Mouse (Mus musculus) lung, postnatal 25 days (tissue): ENCODE measurements at regions not wholly inside any gene's neighbourhood (a gene's known extent, or its start where the extent isn't known, plus 50 kb on each side); places are given as distances from the start of the nearest gene placed in this dataset.
"Not testable (repeated sequence)": the region's sequence is repeated elsewhere in the genome, so short reads cannot be mapped to it uniquely, and the experiment has no call there.

Source experiments
- DNase-seq: peaks from one replicate; pipeline ENCODE4 v3.0.0; 2022; ENCODE audit warnings: low spot score

DNA sequence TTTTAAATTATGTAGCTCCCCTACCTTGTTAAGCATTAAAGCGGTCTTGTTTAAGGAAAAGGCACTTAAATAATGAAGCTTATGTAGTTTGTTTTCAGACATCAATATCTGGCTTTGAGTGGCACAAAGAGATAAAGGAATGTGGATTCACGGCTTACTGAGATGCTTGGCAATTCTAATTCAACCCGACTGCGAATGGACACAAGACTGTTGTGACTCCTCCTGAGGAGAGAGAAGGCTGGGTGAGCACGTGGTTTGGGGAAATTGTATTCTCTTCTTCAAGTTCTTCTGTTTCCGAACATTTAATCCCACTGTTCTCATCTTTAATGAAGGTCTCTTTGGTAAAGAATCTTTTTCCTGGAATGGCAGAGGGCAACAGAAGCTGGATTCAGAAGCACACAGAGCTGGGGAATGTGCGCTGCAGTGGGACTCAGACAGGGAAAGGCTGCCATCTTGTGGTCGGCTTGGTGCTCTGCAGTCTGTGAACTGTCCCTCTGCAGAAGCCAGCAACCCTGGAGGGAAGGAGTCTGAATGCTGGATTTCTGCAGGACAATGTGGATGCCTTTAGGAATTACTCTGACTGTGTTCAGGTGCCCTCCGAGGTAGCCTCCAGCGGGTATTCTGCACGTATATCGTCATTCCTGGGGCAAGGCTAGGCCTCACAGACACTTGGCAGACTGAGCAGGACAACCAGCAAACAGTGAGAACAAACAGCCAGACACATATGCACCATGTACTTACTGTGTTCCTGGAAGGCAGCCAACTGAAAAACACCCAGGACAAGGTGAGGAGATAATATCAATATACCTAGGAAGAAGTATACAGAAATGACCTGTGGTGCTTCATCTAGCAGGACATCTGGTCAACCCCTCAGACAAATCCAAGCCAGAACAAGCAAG, 54.0 kb upstream of the Pax1 start:
- DNase-seq = peak; percentile 52

DNA sequence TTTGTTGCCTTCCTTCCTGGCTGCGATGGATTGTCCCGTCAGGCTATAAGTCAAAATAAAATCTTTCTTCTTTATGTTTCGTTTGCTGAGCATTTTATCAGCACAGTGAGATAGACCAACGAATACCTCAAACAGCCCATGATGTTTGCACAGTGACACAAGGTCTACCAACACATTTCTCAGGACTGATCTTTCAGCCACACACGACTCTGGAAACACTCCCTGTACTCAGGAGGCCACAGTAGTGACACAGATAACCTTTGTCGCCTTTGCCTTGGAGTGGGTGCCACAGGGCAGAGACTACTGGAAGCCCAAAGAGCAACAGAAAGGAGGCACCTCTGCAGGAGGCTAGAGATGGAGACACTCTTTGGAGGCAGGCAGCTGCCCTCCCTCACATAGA, 55.0 kb upstream of the Pax1 start:
- DNase-seq = no peak

DNA sequence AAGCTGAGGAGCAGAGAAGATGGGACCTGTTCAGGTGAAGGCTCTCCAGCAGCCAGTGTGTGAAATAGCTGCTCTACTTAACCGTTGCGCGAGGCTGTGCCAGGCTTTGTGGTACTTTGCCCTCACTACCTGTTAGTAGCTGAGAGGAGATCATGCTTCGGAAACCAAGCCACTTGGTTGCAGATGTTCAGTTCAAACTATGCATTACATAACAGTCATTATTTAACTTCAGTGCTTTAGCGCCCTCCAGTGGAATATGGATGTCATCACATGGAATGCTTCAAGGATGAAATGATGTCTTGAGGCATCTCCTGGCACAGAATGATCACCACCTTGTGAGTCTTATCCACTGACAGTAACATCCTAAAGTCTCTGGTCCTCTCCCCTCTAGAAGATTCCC, 56.5 kb upstream of the Pax1 start:
- peak; percentile 51 for DNase-seq

DNA sequence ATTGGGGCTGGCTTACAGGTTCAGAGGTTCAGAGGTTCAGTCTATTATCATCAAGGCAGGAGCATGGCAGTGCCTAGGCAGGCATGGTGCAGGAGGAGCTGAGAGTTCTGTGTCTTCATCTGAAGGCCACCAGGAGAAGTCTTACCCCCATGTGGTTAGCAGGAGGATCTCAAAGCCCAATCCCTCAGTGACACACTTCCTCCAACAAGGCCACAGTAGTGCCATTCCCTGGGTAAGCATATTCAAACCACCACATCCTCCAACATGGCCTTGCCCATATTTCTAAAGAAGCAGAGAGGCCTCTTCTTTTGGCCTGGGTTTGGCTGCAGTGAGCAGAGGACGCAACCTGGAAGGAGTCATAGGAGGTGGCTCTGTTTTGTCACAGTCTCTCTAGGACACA, 61.2 kb upstream of the Pax1 start:
- DNase-seq = no peak

DNA sequence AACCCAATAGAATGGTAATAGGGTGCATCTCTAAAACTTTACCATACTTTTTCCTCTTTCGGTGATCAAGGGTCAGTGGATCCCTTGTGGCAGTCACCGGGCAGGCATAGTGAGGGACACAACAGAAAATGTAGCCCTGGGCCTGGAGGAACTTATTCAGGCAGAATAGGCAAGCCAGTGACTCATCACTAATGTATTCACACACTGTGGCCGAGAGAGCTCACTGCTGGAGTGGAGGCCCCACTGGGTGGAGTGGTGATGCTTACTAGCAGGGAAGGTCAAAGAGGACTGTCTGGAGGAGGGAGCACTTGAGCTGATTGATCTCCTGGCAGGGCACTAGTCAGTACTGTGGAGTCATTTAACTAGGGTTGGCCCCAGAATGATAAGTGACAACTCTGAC, 62.4 kb upstream of the Pax1 start:
- DNase-seq = no peak

DNA sequence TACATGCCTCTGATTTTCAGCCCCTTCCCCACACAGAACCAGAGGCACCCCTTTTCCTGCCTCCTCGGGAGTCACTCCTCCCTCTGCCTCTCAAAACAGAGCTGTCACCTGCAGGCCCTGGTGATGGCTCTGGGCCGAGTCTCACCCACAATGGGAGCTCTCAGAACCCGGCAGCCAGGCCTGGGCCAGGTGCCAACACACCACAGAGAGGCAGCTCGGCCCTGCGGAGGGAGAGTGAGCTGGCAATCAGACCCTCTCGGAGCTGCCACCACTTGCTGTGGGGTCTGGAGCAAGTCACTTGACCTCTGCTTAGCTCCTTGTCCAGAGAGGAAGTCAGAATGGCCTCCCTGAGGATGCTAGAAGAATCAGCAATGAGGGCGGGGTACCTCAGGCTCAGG, 63.2 kb upstream of the Pax1 start:
- DNase-seq = peak; percentile 32

DNA sequence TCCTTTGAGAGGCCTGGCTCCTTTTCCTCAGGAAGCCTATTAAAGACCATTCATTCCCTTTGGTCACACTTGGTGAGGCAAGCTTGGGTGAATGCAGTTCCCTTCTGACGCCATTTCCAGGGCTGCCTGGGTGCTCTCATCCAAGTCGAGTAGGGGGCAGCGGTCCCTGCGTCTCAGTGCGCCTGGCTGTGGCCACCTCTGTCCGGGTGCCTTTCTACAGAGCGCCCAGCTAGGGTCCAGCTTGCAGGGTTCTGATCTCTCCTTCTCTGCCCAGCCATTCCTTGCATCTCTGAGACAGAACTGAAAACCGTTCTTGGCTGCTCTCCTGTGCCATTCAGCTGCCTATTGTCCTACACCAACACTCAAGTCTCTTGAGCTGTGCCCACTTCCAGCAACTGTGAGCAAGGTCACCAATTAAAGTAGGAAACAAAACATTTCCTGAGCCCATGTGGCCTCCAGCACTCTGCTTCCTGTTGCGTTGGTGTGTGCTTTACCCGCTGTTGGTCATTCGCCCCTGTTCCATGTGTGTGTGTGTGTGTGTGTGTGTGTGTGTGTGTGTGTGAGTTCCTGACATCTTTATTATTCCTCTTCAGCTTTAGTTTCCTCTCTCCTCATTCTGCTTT, 63.7 kb upstream of the Pax1 start:
- DNase-seq = peak; percentile 9

DNA sequence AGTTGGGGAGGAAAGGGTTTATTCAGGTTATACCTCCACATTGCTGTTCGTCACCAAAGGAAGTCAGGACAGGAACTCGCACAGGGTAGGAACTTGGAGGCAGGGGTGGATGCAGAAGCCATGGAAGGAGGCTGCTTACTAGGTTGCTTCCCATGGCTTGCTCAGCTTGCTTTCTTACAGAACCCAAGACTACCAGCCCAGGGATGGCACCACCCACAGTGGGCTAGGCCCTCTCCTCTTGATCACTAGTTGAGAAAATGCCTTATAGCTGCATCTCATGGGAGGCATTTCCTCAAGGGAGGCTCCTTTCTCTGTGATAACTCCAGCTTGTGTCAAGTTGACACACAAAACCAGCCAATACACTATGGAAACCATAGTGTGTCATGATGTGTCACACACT, 66.8 kb upstream of the Pax1 start:
- not testable (repeated sequence) for DNase-seq

DNA sequence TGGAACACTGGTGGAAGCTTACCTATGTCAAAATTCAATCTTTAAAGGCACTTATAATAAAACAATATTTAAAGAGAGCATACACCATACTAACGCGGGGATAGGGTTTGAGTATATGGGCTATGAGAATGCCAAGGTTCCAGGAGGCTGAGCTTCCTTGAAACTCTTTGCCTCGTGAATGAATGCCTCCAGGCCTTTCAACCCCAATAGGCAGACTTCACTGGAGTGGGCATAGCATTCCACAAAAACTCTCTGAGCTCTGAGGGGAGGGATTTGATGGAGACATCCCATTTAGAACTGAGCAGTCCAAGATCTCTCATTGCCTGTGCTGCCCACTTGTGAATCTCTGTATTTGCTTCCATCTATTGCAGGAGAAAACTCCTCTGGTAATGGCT, 68.4 kb upstream of the Pax1 start:
- DNase-seq = no peak

DNA sequence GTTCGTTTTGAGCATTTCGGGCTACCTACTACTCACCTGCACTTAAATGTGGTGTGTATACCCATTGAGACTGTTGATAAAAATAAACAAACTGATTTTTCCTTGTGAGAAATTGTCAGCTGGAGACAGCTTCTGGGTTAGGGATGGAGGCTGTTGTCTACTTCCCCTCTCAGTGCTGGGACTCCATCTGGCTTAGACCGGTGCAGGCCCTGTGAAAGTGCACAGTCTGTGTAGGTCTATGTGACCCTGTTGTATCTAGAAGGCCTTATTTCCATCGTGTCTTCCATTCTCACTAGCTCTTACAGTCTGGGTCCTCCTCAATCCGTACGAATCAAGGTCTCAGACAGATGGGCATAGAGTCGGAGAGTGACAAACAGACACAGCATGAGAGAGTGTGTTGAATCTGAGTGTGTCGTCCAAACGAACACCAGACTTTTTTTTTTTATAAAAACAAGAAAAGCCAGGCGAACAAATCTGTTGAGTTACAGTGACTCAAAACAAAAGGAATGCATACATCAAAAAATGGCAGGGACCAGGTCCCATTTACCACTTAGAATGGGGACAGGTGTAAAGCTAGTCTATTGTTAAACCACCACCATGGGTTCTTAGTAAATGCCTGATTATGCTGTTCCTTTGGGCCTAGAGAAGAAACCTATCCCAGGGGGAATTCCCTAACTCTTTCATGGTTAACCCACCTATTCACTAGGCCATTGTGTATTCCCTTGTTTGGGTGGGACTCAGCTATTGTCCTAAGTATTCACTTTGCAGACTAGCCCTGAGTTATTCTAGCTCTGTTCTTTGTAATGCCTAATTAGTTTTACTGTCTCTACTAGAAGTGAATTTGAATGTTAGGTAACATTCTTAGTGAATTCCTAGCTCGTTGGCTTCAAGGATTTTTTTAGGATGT, 69.1 kb upstream of the Pax1 start:
- no peak for DNase-seq

DNA sequence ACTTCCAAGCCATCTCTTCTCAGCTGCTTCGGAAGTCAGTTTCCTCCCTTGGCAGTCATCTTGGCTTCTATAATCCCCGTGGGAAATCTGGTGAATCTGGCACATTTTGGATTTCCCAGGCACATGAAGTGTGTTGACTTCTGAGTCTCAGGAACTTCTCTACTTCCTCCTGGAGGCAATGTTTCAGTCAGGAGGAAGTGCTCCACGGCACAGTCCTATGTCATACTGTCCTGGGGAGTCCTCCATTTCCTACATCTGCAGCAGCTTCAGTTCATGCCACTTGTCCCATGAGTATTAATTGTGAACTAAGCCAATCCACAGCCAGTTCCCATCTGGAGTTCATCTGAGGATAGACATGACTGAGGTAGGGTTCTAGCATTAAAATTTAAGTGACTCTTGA, 78.3 kb upstream of the Pax1 start:
- DNase-seq = no peak

DNA sequence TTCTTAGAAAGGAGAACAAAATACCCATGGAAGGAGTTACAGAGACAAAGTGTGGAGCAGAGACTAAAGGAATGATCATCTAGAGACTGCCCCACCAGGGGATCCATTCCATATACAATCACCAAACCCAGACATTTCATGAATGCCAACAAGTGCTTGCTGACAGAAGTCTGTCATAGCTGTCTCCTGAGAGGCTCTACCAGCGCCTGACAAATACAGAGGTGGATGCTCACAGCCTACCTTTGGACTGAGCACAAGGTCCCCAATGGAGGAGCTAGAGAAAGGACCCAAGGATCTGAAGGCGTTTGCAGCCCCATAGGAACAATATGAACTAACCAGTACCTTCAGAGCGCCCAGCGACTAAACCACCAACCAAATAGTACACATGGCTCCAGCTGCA, 83.6 kb upstream of the Nkx2-2 start:
- no peak for DNase-seq

DNA sequence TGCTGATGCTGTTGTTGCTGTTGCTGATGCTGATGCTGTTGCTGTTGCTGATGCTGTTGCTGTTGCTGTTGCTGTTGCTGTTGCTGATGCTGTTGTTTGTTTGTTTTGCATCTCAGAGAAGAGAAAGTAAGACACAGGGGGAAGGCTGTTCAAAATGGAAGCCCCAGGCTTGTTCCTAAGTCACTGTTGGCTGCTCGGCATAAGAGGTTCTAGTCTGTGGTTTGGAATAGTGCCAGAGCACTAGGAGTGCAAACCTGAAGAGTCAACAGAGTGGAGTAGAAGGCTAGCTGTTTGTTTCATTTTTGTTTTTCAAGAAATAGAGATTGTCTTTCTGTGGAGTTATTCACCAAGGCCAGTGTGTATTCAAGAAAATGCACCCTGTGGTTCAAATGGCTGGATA, 75.1 kb upstream of the Nkx2-2 start:
- DNase-seq = peak; percentile 39

DNA sequence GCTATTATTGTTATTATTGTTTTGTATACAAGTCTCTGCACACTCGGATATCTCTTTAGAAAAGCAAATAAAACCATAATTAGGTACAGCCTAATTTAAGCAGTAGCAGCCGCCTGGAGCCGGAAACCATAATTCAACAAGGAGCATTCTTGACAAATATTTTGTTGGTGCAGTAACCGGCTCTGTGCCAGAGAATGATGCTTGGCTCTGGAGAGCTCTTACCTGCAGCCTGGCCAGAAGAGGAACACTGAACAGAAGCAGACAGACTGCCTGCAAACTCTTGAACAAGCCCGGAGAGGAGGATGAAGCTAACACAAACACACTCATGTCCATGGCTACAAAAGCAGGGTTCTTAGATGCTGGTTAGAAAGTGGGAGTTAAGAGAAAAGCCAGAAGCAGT, 73.9 kb upstream of the Nkx2-2 start:
- peak; percentile 29 for DNase-seq

DNA sequence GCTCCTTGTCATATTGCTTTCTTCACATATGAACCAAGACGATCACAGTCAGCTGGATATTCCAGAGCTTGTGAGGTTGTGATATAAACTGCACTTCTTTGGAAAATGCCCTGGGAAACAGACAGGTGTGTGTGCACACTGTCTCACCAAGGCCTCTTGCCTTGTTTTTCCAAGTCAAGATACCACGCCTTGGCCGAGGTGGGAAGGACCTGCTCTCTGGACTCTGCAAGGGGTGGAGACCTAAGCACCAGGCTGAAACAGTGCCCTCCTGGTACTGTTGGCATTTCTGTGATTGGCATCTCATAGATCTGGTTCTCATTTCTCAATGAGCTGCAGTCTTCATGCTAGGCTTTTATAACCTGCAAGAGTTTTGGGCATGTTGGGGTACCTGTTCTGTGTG, 73.2 kb upstream of the Nkx2-2 start:
- DNase-seq = no peak

DNA sequence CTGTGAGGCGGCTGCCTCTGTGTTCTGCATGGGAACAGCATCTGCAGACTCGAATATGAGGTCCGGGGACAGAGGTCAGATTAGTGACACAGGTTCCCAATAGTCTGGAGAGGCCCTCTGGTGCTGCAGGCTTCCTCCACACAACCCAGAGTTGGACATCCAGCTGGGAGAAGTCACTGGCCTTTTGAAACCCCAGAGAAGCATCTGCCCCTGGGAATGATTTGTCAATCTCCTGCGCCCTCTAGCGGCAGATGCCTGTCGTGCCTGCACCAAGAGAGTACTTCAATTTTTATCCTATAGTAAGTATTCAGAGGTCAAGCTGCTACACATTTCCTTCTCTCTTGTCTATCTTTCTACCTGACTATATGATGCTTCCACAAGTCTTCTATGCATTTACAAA, 62.7 kb upstream of the Nkx2-2 start:
- DNase-seq = peak; percentile 33

DNA sequence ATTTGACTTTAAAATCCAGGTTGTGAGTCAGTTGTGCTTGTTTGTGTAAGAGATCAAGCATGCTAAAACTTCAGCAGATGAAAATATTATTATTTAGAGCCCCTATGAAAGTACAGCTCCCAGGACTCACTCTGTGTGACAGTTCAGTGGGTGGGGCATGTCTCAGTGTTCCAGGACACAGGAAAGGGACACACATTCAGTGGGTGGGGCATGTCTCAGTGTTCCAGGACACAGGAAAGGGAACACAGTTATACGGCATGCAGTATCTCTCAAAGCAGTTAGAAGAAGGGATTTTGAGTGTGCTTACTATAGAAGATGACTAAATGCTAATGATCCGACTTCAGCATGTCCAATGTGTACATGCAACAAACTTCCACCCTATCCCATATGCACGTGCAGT, 60.9 kb upstream of the Nkx2-2 start:
- DNase-seq = peak; percentile 5

DNA sequence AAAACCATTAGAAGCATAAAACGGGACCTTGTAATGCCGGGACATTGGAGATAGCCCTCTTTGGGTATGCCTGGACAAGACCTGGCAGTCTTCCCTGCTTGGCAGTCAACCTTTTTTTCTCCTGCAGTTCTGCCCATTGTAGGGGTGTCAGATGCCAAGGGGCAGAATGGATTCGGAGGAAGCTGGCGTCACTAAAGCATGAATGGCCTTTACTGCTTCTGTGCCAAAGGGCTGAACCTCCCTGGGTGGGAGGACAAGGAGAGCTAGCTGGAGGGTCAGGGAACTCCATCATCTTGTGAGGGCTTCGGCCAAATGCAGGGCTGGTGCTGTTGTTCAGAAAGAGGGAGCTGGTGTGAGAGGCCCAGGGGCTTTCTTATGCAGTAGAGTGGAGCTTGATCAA, 60.1 kb upstream of the Nkx2-2 start:
- DNase-seq = no peak

DNA sequence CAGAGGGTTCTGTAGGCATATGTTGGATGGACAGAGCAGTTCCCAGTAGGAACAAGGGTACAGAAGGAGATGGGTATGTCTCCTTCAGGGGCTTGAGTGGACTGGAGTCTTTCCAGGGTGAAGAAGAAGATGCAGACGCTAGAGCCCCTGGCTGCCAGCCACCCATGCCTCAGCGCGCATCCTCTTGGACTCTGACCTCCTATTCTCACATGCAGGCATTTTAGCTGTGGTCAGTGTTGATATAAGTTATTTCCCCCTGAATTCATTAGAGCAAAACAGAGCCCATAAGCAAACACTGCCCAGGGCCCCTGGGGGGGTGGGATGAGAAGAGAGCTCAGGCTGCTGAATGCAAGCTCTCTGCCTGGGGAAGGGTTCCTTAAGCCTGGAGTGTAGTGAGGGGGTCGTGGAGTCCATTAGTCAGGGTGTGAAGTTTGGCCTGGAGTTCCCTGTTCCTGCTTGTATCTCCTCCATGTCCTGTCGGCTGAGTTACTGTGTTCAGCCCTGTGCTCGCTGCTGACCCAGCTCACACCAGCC, 54.0 kb upstream of the Nkx2-2 start:
- DNase-seq = no peak

DNA sequence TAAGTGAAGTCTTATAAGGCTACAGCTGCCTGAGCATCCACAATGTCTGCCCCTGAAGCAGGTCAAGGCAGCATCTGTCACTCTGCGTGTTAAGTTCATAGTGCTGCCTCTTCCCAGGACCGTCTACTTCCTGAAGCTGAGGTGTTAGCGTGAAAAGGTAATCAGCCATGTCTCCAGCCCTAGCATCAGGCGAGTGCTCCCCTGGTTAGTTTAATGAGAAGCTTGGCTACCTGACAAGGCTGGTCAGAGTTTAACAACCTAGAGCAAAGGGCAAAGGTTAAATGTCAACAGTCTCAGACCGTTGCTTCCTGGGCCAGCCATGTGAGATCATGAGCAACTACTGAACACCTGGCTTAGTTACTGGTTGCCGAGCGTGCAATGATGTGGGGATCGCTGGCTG, 53.2 kb upstream of the Nkx2-2 start:
- DNase-seq = no peak

DNA sequence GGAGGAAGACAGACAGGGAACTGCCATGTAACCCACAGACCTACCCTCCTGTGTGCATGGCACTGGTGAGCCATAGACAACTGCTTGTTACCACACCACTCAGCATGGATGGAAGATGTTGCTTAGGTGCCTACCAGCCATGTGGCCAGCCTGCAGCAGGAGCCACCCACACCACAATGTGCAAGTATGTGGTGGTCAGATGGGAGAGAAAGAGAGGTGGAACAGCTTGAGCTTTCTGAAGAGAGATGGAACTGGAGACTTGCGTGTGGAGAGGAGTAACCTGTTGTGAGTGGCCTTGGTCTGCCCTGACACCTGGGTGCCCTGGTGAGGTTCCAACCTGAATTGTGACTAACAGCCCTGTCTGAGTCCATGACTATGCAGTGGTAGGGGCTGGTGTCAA, 50.4 kb upstream of the Nkx2-2 start:
- no peak for DNase-seq
